Mouse (Mus musculus) CH12.LX (cell line): ENCODE data around the gene Ubd. TPM values are rescaled to one million over a fixed set of nuclear protein-coding genes. Genes with fewer than 3 reads are reported as not detected.

Source experiments
- DNase-seq: peaks from one replicate; pipeline ENCODE4 v3.0.0-alpha.2; 2013; ENCODE audit errors: extremely low read depth
- H3K27ac ChIP-seq: 2 replicates; pipeline ENCODE4 v1.5.1; 2012; ENCODE audit warnings: low read depth, mild to moderate bottlenecking, control low read depth, moderate library complexity; ENCODE audit not compliant: insufficient read depth
- H3K27me3 ChIP-seq: replicated peaks from 2 replicates; pipeline ENCODE3; 2012; ENCODE audit warnings: inconsistent platforms
- H3K36me3 ChIP-seq, 2 experiments: replicated peaks in 1 of 2; 2 replicates each; pipeline versions ENCODE3 to v1.6.1; 2012; ENCODE audit warnings: inconsistent platforms in 1 of 2, low read length in 1 of 2, mild to moderate bottlenecking in 1 of 2, mixed read lengths in 1 of 2, moderate library complexity in 1 of 2; ENCODE audit not compliant: control insufficient read depth in 1 of 2, insufficient read depth in 1 of 2
- H3K4me1 ChIP-seq, 2 experiments: 2 replicates each; pipeline ENCODE4 v1.6.1; 2012; ENCODE audit warnings: inconsistent platforms in 1 of 2, moderate library complexity in 1 of 2; ENCODE audit not compliant: insufficient read depth in 2 of 2, control insufficient read depth in 1 of 2
- H3K4me2 ChIP-seq: 2 replicates; pipeline ENCODE4 v1.6.1; 2012; ENCODE audit warnings: low read depth, mild to moderate bottlenecking, control low read depth; ENCODE audit not compliant: poor library complexity, insufficient read depth, severe bottlenecking
- H3K4me3 ChIP-seq, 3 experiments: fragments of 150-350 bp in 1 of 3; sonication (generic) in 1 of 3; replicated peaks in 1 of 3; 2 replicates each; pipeline versions ENCODE3 to v1.5.1; 2011 to 2012; ENCODE audit warnings: low read depth in 2 of 3, low read length in 2 of 3, mild to moderate bottlenecking in 2 of 3, moderate library complexity in 2 of 3, control low read depth in 1 of 3, improper control_type of control experiment in 1 of 3, inconsistent platforms in 1 of 3, mixed read lengths in 1 of 3; ENCODE audit not compliant: poor library complexity in 1 of 3
- H3K79me2 ChIP-seq: replicated peaks from 2 replicates; pipeline ENCODE4 v1.6.1; 2012; ENCODE audit warnings: mild to moderate bottlenecking, moderate library complexity; ENCODE audit not compliant: control insufficient read depth, poor library complexity, insufficient read depth, severe bottlenecking; ENCODE audit errors: extremely low read depth
- H3K9ac ChIP-seq: 2 replicates; pipeline ENCODE4 v1.6.1; 2012; ENCODE audit warnings: low read depth, mild to moderate bottlenecking, control low read depth, moderate library complexity; ENCODE audit not compliant: insufficient read depth
- H3K9me3 ChIP-seq: replicated peaks from 2 replicates; pipeline ENCODE3; 2012; ENCODE audit warnings: low read length, inconsistent platforms, mixed read lengths
- BHLHE40 ChIP-seq: IDR thresholded peaks from 2 replicates; pipeline ENCODE4 v1.6.1; 2011; ENCODE audit warnings: mild to moderate bottlenecking, low read depth, low read length, improper control_type of control experiment
- CHD1 ChIP-seq: IDR thresholded peaks from 2 replicates; pipeline ENCODE4 v1.6.1; 2012; ENCODE audit warnings: low read depth, low read length, improper control_type of control experiment, inconsistent platforms
- CHD2 ChIP-seq: IDR thresholded peaks from 2 replicates; pipeline ENCODE4 v1.6.1; 2011; ENCODE audit warnings: low read length, improper control_type of control experiment
- CTCF ChIP-seq, 2 experiments: IDR thresholded peaks in 1 of 2; conservative IDR thresholded peaks in 1 of 2; 2 replicates each; pipeline ENCODE4 v1.5.1; 2011 to 2012; ENCODE audit warnings: low read depth in 2 of 2, low read length in 2 of 2, improper control_type of control experiment in 1 of 2, inconsistent platforms in 1 of 2, mild to moderate bottlenecking in 1 of 2, moderate library complexity in 1 of 2
- E2F4 ChIP-seq: IDR thresholded peaks from 2 replicates; pipeline ENCODE4 v1.6.1; 2011; ENCODE audit warnings: low read depth, low read length, improper control_type of control experiment; ENCODE audit not compliant: insufficient replicate concordance
- ELF1 ChIP-seq: IDR thresholded peaks from 2 replicates; pipeline ENCODE4 v1.6.1; 2014; ENCODE audit warnings: low read depth, mild to moderate bottlenecking, inconsistent platforms, low read length, improper control_type of control experiment
- ETS1 ChIP-seq: conservative IDR thresholded peaks from 2 replicates; pipeline ENCODE4 v1.6.1; 2012; ENCODE audit warnings: low read depth, mild to moderate bottlenecking, inconsistent platforms, low read length, improper control_type of control experiment, moderate library complexity
- GABPA ChIP-seq: IDR thresholded peaks from 2 replicates; pipeline ENCODE4 v1.6.1; 2012; ENCODE audit warnings: low read depth, low read length, improper control_type of control experiment, inconsistent platforms; ENCODE audit not compliant: insufficient replicate concordance
- IRF4 ChIP-seq: IDR thresholded peaks from 2 replicates; pipeline ENCODE4 v1.6.1; 2014; ENCODE audit warnings: low read depth, mild to moderate bottlenecking, inconsistent platforms, low read length, improper control_type of control experiment
- JUN ChIP-seq: IDR thresholded peaks from 2 replicates; pipeline ENCODE4 v1.6.1; 2011; ENCODE audit warnings: low read depth, mild to moderate bottlenecking, low read length, improper control_type of control experiment, moderate library complexity; ENCODE audit not compliant: insufficient read depth
- JUND ChIP-seq: conservative IDR thresholded peaks from 2 replicates; pipeline ENCODE4 v1.6.1; 2011; ENCODE audit warnings: low read depth, low read length, improper control_type of control experiment
- KAT2A ChIP-seq: IDR thresholded peaks from 2 replicates; pipeline ENCODE4 v1.6.1; 2012; ENCODE audit warnings: low read length, improper control_type of control experiment, inconsistent platforms; ENCODE audit not compliant: insufficient replicate concordance
- MAX ChIP-seq: IDR thresholded peaks from 2 replicates; pipeline ENCODE4 v1.6.1; 2011; ENCODE audit warnings: low read length, improper control_type of control experiment
- MAZ ChIP-seq: IDR thresholded peaks from 2 replicates; pipeline ENCODE4 v1.6.1; 2012; ENCODE audit warnings: low read depth, mild to moderate bottlenecking, inconsistent platforms, low read length, improper control_type of control experiment, moderate library complexity
- MEF2A ChIP-seq: IDR thresholded peaks from 2 replicates; pipeline ENCODE4 v1.6.1; 2014; ENCODE audit warnings: low read depth, mild to moderate bottlenecking, inconsistent platforms, low read length, improper control_type of control experiment, borderline replicate concordance
- MYC ChIP-seq: IDR thresholded peaks from 2 replicates; pipeline ENCODE4 v1.6.1; 2011; ENCODE audit warnings: low read depth, mild to moderate bottlenecking, improper control_type of control experiment, low read length
- NELFE ChIP-seq: IDR thresholded peaks from 2 replicates; pipeline ENCODE4 v1.6.1; 2011; ENCODE audit warnings: low read depth, low read length, improper control_type of control experiment
- POLR2A ChIP-seq: IDR thresholded peaks from 2 replicates; pipeline ENCODE4 v1.6.1; 2011; ENCODE audit warnings: low read depth, mild to moderate bottlenecking, improper control_type of control experiment, low read length
- POLR2AphosphoS2 ChIP-seq: IDR thresholded peaks from 2 replicates; pipeline ENCODE4 v1.6.1; 2011; ENCODE audit warnings: low read depth, low read length, improper control_type of control experiment
- RAD21 ChIP-seq: IDR thresholded peaks from 2 replicates; pipeline ENCODE4 v1.6.1; 2011; ENCODE audit warnings: low read depth, mild to moderate bottlenecking, low read length, improper control_type of control experiment, moderate library complexity
- SIN3A ChIP-seq: IDR thresholded peaks from 2 replicates; pipeline ENCODE4 v1.6.1; 2012; ENCODE audit warnings: low read length, improper control_type of control experiment, inconsistent platforms
- SMC3 ChIP-seq: IDR thresholded peaks from 2 replicates; pipeline ENCODE4 v1.6.1; 2011; ENCODE audit warnings: low read depth, low read length, improper control_type of control experiment
- TBP ChIP-seq: conservative IDR thresholded peaks from 2 replicates; pipeline ENCODE4 v1.6.1; 2011; ENCODE audit warnings: low read depth, low read length, improper control_type of control experiment
- TCF12 ChIP-seq: IDR thresholded peaks from 2 replicates; pipeline ENCODE4 v1.6.1; 2014; ENCODE audit warnings: low read depth, mild to moderate bottlenecking, inconsistent platforms, low read length, improper control_type of control experiment
- UBTF ChIP-seq: IDR thresholded peaks from 2 replicates; pipeline ENCODE4 v1.6.1; 2012; ENCODE audit warnings: low read depth, mild to moderate bottlenecking, inconsistent platforms, low read length, improper control_type of control experiment, moderate library complexity
- USF1 ChIP-seq: IDR thresholded peaks from 2 replicates; pipeline ENCODE4 v1.6.1; 2014; ENCODE audit warnings: low read depth, mild to moderate bottlenecking, inconsistent platforms, low read length, improper control_type of control experiment
- ZC3H11A ChIP-seq: IDR thresholded peaks from 2 replicates; pipeline ENCODE4 v1.6.1; 2012; ENCODE audit warnings: low read depth, mild to moderate bottlenecking, inconsistent platforms, low read length, improper control_type of control experiment
- ZKSCAN1 ChIP-seq: IDR thresholded peaks from 2 replicates; pipeline ENCODE4 v1.6.1; 2012; ENCODE audit warnings: low read depth, inconsistent platforms, low read length, improper control_type of control experiment, borderline replicate concordance
- ZNF384 ChIP-seq: IDR thresholded peaks from 2 replicates; pipeline ENCODE4 v1.6.1; 2012; ENCODE audit warnings: low read depth, low read length, improper control_type of control experiment, inconsistent platforms
- dilution Hi-C: fragments of 300-500 bp; cut with MboI; formaldehyde crosslinking; loops from 2 replicates; pipeline ENCODE4 v1.14.3; 2020; ENCODE audit warnings: low sequenced_read_pairs; ENCODE audit not compliant: extremely low pct_unique_long_range_greater_than_20kb, extremely low pct_ligation_motif_present
- in situ Hi-C: fragments of 300-500 bp; cut with MboI; formaldehyde crosslinking; loops from 3 replicates; pipeline ENCODE4 v1.14.3; 2019; ENCODE audit warnings: low sequenced_read_pairs, low pct_ligation_motif_present, low pct_unique_long_range_greater_than_20kb, mixed read lengths
- polyA plus RNA-seq: library from polyadenylated mRNA; unstranded; fragments of >175 nt; gene quantifications from 2 replicates; pipeline ENCODE4 v1.2.1, GENCODE M21; 2012; ENCODE audit warnings: low read depth; ENCODE audit not compliant: insufficient read length
- total RNA-seq, 2 experiments: library from RNA; depleted of rRNA; stranded (reverse); fragments of 300-350 nt in 1 of 2; fragments of >200 nt in 1 of 2; gene quantifications; 2 replicates each; pipeline ENCODE4 v1.2.3; 2012 to 2014

Gene Ubd
- total and polyA plus RNA-seq, 3 experiments: 0.47 TPM; not detected in 2

DNA sequence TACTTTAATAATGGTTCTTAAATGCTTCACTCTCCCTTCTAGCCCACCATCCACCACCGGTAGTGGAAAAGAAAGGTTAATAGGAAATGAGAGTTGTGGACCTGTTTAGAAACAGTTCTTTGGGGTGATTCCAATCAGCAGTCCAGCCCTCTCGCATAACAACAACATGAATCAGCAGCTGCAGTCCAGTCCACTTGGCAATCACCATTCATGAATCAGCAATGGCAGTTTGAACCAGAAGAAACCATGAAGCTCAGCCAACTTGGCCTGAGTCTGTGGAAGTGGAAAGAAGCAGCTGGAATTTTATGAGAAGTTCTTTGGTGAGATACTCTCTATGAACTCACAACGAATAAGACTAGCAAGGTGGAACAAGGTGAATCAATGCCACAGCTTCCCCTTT lies 24.8 kb downstream of the Ubd start:
- no peak for TF ChIP-seq ZKSCAN1
- no peak for TF ChIP-seq MAX
- TF ChIP-seq CHD1: no peak
- TF ChIP-seq CTCF (conservative IDR thresholded peaks at IDR 0.05 in 1 of 2, IDR thresholded peaks at IDR 0.05 in 1 of 2; ENCODE audit: low read depth in 2 of 2, low read length in 2 of 2): no peak
- no peak for TF ChIP-seq TBP
- TF ChIP-seq SIN3A: no peak
- TF ChIP-seq MAZ: no peak
- TF ChIP-seq MYC: no peak
- no peak for TF ChIP-seq TCF12
- TF ChIP-seq GABPA: no peak
- no peak for TF ChIP-seq RAD21
- TF ChIP-seq ETS1: no peak
- no peak for TF ChIP-seq MEF2A
- TF ChIP-seq IRF4: no peak
- no peak for TF ChIP-seq UBTF
- no peak for TF ChIP-seq JUN
- TF ChIP-seq E2F4: no peak
- Histone ChIP-seq H3K4me3 (no peak overlapping the region), H3K9me3 (peaks cover 2% of the 10 kb centered on the region), H3K27me3 (peaks cover 12% of the 10 kb centered on the region), H3K36me3 (no peaks in the 10 kb centered on the region), H3K27ac (no peak overlapping the region), H3K4me2 (no peak overlapping the region), H3K9ac (no peak overlapping the region), H3K79me2 (no peaks in the 10 kb centered on the region), H3K4me1 (no peaks in the 10 kb centered on the region)
- in situ Hi-C loops (no loop called here), dilution Hi-C loops (no loop called here)
- no peak for DNase-seq

DNA sequence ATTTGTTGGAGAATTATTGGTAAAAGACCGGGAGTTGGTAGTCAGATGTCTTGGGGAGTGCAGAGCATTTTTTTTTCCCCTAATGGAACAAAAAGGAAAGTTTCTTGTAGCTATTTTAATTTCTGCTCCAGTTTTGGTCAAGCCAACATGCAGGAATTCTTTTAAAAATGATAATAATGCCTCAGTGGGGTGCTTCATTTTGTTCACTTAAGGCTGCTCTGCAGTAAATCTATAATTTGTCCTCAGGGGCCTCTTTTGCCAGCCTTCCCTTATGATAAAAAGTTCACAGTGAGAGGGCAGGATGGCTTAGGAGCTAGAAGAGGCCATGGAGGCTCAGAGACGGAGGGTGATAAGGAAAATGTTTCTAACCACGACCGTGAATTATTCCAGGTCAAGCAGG lies 26.2 kb downstream of the Ubd start, which contains the start of gene Olfr96:
TSS of gene Olfr96 (plus strand) at position 301 of the 400 bp plus-strand sequence.
- no peak within 1 kb of the TSS for H3K4me3 ChIP-seq
- peaks cover 3% of the 10 kb centered on the region for H3K27me3 ChIP-seq
- no peak for TF ChIP-seq ZC3H11A
- no peak for TF ChIP-seq POLR2A
- TF ChIP-seq KAT2A: no peak
- no peak for TF ChIP-seq USF1
- TF ChIP-seq ELF1: no peak
- TF ChIP-seq SMC3: no peak
- TF ChIP-seq CTCF (conservative IDR thresholded peaks at IDR 0.05 in 1 of 2, IDR thresholded peaks at IDR 0.05 in 1 of 2; ENCODE audit: low read depth in 2 of 2, low read length in 2 of 2): no peak
- no peak for TF ChIP-seq BHLHE40
- no peak for TF ChIP-seq MAX
- no peak for TF ChIP-seq MAZ
- no peak for TF ChIP-seq JUND
- TF ChIP-seq POLR2AphosphoS2: no peak
- no peak for TF ChIP-seq NELFE
- TF ChIP-seq ZNF384: no peak
- TF ChIP-seq SIN3A: no peak
- no peak for TF ChIP-seq CHD2
- TF ChIP-seq IRF4: no peak
- TF ChIP-seq E2F4: no peak
- TF ChIP-seq CHD1: no peak
- no peak for TF ChIP-seq TBP
- H3K9ac ChIP-seq: no peak within 1 kb of the TSS
- peaks cover 2% of the 10 kb centered on the region for H3K9me3 ChIP-seq
- in situ Hi-C loops (no loop called here), dilution Hi-C loops (no loop called here)
- no peaks in the 10 kb centered on the region for H3K79me2 ChIP-seq
- H3K4me1 ChIP-seq: no peaks in the 10 kb centered on the region
- H3K4me2 ChIP-seq: no peak within 1 kb of the TSS
- H3K27ac ChIP-seq: no peak within 1 kb of the TSS
- DNase-seq: no peak
- no peaks in the 10 kb centered on the region for H3K36me3 ChIP-seq
